Mouse (Mus musculus) thymus, adult 18-20 months (tissue): ENCODE results near the gene Negr1.

Source experiments
- DNase-seq, 2 experiments: peaks; one replicate each; pipeline ENCODE4 v3.0.0; 2022; ENCODE audit warnings: mixed read lengths in 2 of 2

The Negr1 gene

DNA sequence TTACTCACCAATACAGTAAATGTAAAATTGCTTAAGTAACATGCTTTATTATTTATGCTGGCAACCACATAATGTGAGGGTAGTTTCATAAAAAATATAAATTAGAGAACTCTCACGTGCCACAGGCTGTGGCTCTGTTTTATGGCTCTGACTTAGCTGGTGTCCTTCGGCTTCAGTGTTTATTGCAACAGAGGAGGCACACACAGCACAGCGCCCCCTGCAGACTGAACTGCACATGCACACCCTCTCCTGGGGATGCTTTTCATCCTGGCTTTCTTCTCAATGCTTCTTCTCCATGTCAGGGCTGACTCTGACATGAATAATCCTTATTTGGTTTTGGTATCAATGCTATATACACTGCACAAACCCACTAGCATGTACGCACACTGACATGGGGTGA, 707.1 kb downstream of the Negr1 start:
- no peak for DNase-seq

DNA sequence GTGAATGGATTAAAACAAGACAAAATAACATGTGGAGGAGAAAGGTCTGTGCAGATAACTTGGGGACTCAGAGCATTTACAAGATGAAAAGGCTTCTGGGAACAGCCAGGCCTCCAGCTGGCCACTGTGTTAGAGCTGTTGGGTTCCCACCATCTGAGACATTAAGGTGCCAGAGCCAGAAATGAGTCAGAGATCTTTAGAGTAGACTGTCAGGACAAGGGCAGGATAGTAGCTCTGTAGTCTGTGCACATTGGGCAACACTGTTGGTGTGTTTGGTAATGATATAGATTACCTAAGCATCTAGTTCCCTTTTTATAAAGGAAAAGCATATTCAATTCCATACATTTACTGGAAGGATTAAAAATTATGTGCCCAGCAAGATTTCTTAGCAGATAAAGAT, 710.8 kb downstream of the Negr1 start:
- no peak for DNase-seq

DNA sequence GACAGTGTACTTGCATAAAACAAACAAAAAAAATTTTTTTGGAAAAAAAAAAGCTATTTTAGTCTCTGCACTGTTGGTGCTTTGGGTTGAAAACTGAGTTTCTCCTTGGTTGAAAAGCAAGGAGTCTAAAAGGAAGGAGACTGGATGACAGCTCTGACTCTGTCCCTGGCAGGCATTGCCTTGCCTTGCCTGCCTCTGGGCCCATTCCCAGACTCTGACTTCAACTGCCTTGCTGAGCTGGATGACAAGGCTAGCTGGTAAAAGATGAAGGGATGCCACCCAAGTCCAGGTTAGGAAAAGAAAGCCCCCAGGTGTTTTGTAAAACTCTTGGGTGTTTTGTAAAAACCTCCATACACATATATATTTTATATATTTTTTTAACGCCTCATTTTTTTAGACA, 712.5 kb downstream of the Negr1 start:
- no peak for DNase-seq

DNA sequence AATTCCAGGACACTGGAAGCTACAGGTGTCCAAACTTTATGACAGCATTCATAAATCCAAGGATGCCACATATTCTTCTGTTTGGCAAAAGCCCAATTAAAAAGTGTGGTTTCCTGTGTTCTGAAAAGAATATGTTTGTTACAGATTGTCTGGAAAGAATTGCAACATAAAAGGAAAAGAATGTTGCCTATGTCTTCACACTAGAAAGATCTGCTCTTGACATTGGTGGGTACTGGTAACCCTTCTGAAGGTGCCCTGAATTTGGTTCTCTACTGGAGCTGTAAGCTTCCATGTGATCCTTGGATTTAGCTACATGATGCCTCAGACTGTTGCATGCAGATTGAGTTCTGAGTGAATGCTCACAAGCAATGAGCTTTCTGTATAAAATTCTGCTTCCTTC, 718.1 kb downstream of the Negr1 start:
- no peak for DNase-seq

DNA sequence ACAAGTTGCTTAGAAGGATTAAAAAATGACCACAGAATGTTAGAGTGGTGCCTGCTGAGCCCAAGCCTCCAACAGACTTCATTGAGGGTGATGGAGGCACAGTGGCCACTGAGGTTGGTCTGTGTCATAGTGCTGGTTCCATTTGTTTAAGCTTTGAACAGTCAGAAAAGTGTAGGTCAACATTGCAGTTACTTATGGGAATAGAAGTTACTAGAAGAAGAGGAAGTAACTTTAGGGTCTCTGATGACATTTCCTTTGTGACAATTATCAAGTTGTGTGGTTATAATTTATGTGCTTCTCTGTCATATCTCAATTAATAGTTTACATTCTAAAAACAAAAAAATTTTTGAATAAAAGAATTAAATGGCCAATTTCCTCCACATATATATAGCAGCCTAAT, 719.7 kb downstream of the Negr1 start:
- DNase-seq = no peak

DNA sequence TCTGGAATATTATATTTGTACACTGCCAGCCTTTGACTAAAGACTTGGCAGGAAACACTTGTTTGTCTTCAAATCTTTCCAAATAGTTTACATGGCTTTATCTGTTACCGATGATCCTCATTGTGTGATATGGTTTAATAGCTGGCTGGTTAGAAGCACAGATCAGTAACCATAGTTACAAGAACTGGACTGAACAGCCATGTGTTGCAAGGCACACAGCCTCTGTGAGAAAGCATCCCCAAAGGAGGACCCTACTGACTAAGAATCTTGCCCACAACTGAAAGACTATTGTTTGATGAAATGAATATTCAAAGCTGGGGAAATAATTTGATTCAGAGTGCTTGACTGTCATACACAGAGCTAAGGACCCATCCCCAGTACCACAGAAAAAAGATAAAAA, 729.7 kb downstream of the Negr1 start:
- DNase-seq = no peak

DNA sequence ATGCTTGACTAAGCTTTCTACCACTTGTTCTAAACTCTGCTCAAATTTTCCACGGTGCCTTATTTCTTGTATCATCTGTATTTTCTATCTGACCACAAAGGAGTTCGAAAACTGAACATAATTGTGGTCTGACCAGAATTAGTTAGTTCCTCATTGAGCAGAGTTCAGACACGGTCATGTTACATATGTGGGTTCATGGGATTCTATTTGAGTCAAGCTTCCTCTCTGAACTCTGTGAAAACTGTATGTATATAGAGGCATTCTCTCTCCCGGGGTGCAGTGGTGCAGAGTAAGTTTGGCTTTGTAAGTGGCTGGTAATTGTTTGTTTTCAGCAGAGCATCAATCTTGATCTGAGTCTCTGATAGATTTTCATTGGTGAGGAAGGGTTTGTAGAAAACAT, 735.6 kb downstream of the Negr1 start:
- DNase-seq = no peak

DNA sequence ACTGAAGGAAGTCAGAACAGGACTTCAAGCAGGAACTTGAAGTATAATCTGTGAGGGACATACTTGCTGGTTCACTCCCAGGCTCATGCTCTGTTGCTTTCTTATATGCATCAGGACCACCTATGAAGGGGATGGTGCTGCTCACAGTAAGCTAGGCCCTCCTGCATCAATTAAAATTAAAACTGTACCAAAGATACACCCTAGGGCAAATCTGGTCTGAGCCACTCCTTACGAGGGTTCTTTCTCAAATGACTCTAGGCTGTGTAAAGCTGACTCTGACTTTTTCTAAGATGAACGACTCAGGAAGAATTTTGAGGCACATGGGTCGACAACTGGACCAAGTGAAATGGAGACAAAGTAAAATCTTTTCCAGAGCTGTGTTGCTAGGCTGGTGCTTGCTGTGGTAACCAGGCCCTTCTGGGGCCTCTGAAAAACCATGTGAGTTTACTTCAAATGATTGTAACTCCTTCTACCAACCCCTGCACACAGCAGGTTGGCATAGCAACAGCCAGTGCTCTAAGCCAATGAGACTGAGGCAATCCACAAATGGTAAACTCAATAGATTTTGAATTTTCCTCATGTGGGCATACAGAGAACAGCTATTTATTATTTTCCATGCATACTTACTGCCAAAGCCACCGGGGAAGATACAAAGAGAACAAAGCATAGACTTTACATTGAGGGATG, 742.0 kb downstream of the Negr1 start:
- DNase-seq = no peak

DNA sequence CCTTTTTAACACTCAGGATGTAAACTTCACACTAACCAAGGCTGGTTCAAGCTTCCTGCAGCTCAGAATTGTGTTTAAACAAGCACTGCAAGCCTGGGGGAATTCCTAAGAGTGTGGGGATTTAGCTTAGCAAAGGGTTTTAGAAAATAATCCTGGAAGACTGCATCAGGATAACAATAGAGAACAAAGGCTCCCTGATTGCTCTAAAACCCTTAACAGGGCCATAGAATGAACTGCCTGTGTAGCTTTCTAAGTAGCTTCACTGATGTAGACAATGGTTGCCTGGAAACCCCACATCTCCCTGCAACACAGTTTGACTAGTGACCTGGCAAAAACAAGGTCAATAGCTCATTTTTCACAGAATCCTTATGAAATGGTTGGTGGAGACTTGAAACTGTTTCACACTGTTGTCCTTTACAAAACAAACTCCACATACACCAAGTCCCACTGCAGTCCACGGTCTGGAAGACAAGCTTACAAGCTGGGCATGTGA, 759.5 kb downstream of the Negr1 start:
- no peak for DNase-seq

DNA sequence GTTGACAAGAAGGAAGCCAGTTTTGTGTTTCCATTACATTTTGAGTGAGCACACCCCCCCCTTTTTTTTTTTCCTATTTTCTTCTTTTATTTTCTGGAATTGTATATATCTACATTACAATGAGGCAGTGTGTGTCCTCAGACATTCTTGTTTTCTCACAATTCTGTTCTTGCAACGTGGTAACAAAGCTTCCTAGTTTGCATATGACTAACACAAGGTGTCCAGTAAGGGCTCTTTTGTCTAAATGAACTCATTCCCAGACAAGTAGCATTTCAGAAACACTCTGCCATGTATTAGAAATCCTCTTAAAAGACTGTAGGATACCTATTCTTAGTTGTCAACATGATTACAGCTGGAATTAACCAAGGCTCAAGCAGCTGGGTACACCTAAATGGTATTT, 760.2 kb downstream of the Negr1 start:
- DNase-seq = no peak

DNA sequence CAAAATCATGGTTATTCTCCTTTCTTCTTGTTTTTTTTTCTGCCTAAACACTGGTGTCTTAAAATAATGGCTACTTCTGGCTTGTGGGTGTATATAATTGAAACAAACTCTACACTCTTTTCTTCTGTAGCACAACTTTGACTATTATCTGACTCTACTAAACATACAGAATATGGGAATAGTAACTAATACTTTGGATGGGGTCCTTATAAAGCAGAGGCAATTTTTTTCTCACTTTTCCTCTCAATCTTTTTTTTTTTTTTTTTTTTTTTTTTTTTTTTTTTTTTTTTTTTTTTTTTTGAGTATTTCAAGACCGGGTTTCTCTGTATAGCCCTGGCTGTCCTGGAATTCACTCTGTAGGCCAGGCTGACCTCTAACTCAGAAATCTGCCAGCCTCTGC, 772.6 kb downstream of the Negr1 start:
- DNase-seq = no peak

DNA sequence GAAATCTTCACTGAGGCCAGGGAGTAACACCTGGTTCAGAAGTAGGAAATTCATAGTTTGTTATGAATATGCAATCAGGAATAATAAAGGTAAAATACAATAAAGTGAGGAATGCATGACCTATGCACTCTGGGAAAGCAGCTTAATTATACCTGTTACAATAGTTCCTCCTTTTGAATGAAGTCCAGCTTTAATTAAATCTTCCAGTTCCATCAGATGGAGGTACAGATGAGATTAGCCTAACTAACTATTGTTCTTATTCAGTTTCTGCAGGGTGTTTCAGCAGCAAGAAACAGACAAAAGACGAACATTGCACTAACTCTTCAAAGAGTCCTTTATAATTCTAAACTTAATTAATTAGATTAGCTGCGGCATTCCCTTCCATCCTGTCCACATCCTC, 787.9 kb downstream of the Negr1 start:
- no peak for DNase-seq

DNA sequence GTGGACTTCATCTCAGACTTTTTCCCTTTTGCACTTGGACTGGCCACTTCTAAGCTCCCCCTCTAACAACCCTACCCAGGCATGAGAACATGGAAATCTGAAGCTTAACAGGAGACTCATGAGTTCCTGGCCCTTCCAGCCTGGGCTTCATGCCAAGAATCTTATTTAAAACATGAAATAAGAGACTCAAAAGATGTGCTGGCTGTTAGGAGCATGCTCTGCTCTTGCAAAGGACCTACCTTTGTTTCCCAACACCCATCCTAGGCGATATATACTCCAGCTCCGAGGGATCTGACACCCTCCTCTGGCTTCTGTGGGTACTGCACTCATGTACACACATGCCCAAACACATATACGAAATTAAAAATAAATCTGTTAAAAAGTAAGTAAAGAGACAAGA, 797.3 kb downstream of the Negr1 start:
- no peak for DNase-seq

DNA sequence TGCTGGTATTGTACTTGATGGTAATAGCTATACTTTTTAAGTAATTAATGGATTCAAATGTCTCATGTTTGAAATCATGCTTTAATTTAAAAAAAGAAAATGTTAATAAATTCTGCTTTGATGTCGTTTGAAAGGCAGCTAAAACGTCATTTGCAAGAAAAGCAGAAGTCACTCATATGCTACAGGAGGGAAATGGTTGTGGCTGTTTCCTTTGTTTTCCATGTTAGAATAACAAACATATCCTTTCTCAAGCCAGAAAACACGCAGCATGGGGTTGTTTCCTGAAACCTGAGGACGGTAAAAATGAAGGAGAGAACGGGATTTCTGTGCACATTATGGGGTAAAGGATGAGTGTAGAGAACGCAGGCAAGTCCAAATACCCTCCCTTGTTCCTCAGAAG, 798.2 kb downstream of the Negr1 start:
- DNase-seq = no peak
